In genomic region chr5:150333328-150333731, GRCm38 (mm10) we compare ENCODE assay signal across 12 mouse cellular contexts.
DNase-seq lines count a peak whose midpoint lies in the region; ATAC-seq and TF ChIP-seq lines count a peak whose summit lies in the region.
"Had no signal": no experiment of that assay in that cellular context is flagged by ENCODE, and none has a peak within 500 bp of the region (broad histone marks: within the 10 kb centered on the region; RNA-seq: fewer than 3 reads in every experiment).

No protein-coding gene starts in this region.

- H3K4me1 ChIP-seq in intestine, embryonic 15.5 days (replicated peaks) = peaks cover 11% of the 10 kb centered on the region
- H3K4me1 ChIP-seq in kidney, embryonic 14.5 days (ENCODE audit: control insufficient read depth, insufficient read depth, low read length) = no peaks in the 10 kb centered on the region
- H3K4me1 ChIP-seq: forebrain, embryonic 15.5 days had no signal

- no peaks in the 10 kb centered on the region for H3K27me3 ChIP-seq in intestine, embryonic 15.5 days (replicated peaks)
- H3K27me3 ChIP-seq in kidney, embryonic 14.5 days (ENCODE audit: control insufficient read depth, insufficient read depth, low read length) = no peaks in the 10 kb centered on the region
- H3K27me3 ChIP-seq: CH12.LX; forebrain, embryonic 15.5 days; lung, embryonic 15.5 days had no signal

- peak overlapping the region; percentile 34 for H3K4me2 ChIP-seq in intestine, embryonic 15.5 days (replicated peaks)
- no peak overlapping the region for H3K4me2 ChIP-seq in kidney, embryonic 14.5 days (replicated peaks; ENCODE audit: low read depth, low read length)
- H3K4me2 ChIP-seq: forebrain, embryonic 15.5 days; lung, embryonic 15.5 days had no signal

- no peak overlapping the region for H3K9ac ChIP-seq in intestine, embryonic 15.5 days
- no peak overlapping the region for H3K9ac ChIP-seq in kidney, embryonic 14.5 days (ENCODE audit: low read depth, low read length)
- H3K9ac ChIP-seq: forebrain, embryonic 15.5 days; lung, embryonic 15.5 days had no signal

- intact Hi-C loops in gastrocnemius, adult 2 months (cut with DNase I) = no loop called here

- TF ChIP-seq CTCF in gastrocnemius, adult 2 months (IDR thresholded peaks at IDR 0.05) = no peak

- no peaks in the 10 kb centered on the region for H3K36me3 ChIP-seq in intestine, embryonic 15.5 days
- H3K36me3 ChIP-seq in kidney, embryonic 14.5 days (ENCODE audit: control insufficient read depth, insufficient read depth, low read length) = no peaks in the 10 kb centered on the region
- H3K36me3 ChIP-seq: forebrain, embryonic 15.5 days; lung, embryonic 15.5 days had no signal

- peak; percentile 29 for DNase-seq in gastrocnemius, adult 2 months
- DNase-seq in gastrocnemius, adult 18-20 months (ENCODE audit: low spot score) = no peak
- DNase-seq in urinary bladder, adult 2 months (ENCODE audit: low spot score) = peak; percentile 27
- DNase-seq in urinary bladder, postnatal 10 days (ENCODE audit: low spot score) = no peak
- DNase-seq in urinary bladder, postnatal 36 days (ENCODE audit: low spot score in 2 of 2) = peak; percentile 12 to 37
- no peak for DNase-seq in left cerebral cortex, adult 11 months (ENCODE audit: low spot score)

- peak overlapping the region; percentile 81 for H3K27ac ChIP-seq in gastrocnemius, adult 2 months
- 0 out of 2 replicates have a peak overlapping the region, but pooled peaks have one; percentile 45 for H3K27ac ChIP-seq in intestine, embryonic 15.5 days
- no peak overlapping the region for H3K27ac ChIP-seq in kidney, embryonic 14.5 days (ENCODE audit: low read depth, low read length)
- H3K27ac ChIP-seq: forebrain, embryonic 15.5 days; kidney, postnatal 0 days; lung, embryonic 15.5 days had no signal

- peak; percentile 84 for ATAC-seq in intestine, embryonic 15.5 days
- no peak for ATAC-seq in kidney, embryonic 14.5 days (ENCODE audit: low FRiP score, low TSS enrichment)
- ATAC-seq: forebrain, embryonic 15.5 days had no signal

- H3K4me3 ChIP-seq in gastrocnemius, adult 2 months = peak overlapping the region; percentile 40
- no peak overlapping the region for H3K4me3 ChIP-seq in intestine, embryonic 15.5 days (replicated peaks)
- no peak overlapping the region for H3K4me3 ChIP-seq in kidney, embryonic 14.5 days (ENCODE audit: low read length)
- H3K4me3 ChIP-seq: forebrain, embryonic 15.5 days; lung, embryonic 15.5 days had no signal

- H3K9me3 ChIP-seq in intestine, embryonic 15.5 days = no peaks in the 10 kb centered on the region
- H3K9me3 ChIP-seq in kidney, embryonic 14.5 days (ENCODE audit: control insufficient read depth, low read length) = no peaks in the 10 kb centered on the region
- H3K9me3 ChIP-seq: forebrain, embryonic 15.5 days; lung, embryonic 15.5 days had no signal

- WGBS in intestine, embryonic 15.5 days = 53% methylated on average over 10 of the region's 10 CpGs
- WGBS in kidney, embryonic 14.5 days = 78% methylated on average over 10 of the region's 10 CpGs

Comparison
In these comparisons a context has a peak if more than half of its experiments do, and no peak if none do; other contexts are left out.
1. DNase-seq: peak in gastrocnemius, adult 2 months (single experiment), urinary bladder, adult 2 months (single experiment) and urinary bladder, postnatal 36 days (2 of 2); none in gastrocnemius, adult 18-20 months (single experiment), urinary bladder, postnatal 10 days (single experiment) and left cerebral cortex, adult 11 months (single experiment).